Mouse (Mus musculus) kidney, embryonic 16.5 days (tissue): ENCODE data around the gene Pld5. TPM values are rescaled to one million over a fixed set of nuclear protein-coding genes. Genes with fewer than 3 reads are reported as not detected.
A peak's percentile ranks its signal among the peaks of the same experiment; 100 is the strongest.

Source experiments
- ATAC-seq: fragments of 200-750 bp; cut with Nextera tagmentation; 2 replicates; pipeline ENCODE4 v1.8.0; 2017; ENCODE audit warnings: moderate TSS enrichment; ENCODE audit not compliant: low FRiP score, low TSS enrichment
- H3K27ac ChIP-seq: fragments of 300-500 bp; sonication (generic); 2 replicates; pipeline ENCODE4 v1.5.1; 2014; ENCODE audit warnings: low read length
- H3K27me3 ChIP-seq: fragments of 300-500 bp; sonication (generic); 2 replicates; pipeline ENCODE4 v1.6.1; 2014; ENCODE audit warnings: low read length, control low read depth, mixed read lengths; ENCODE audit not compliant: insufficient read depth
- H3K36me3 ChIP-seq: fragments of 300-500 bp; sonication (generic); 2 replicates; pipeline ENCODE4 v1.6.1; 2014; ENCODE audit warnings: low read length, control low read depth, mixed read lengths; ENCODE audit not compliant: insufficient read depth
- H3K4me1 ChIP-seq: fragments of 300-500 bp; sonication (generic); 2 replicates; pipeline ENCODE4 v1.6.1; 2014; ENCODE audit warnings: low read length, control low read depth, mixed read lengths; ENCODE audit not compliant: insufficient read depth
- H3K4me2 ChIP-seq: fragments of 300-500 bp; sonication (generic); replicated peaks from 2 replicates; pipeline ENCODE4 v1.6.1; 2014; ENCODE audit warnings: low read depth, low read length
- H3K4me3 ChIP-seq: fragments of 300-500 bp; sonication (generic); 2 replicates; pipeline ENCODE4 v1.5.1; 2014; ENCODE audit warnings: mild to moderate bottlenecking, low read length
- H3K9ac ChIP-seq: fragments of 300-500 bp; sonication (generic); replicated peaks from 2 replicates; pipeline ENCODE4 v1.6.1; 2014; ENCODE audit warnings: low read length
- H3K9me3 ChIP-seq: fragments of 300-500 bp; sonication (generic); 2 replicates; pipeline ENCODE4 v1.6.1; 2016; ENCODE audit warnings: low read length, control low read depth
- WGBS: fragments of 180-500 bp; shearing (Covaris S2); extraction: QIAGEN DNeasy Blood & Tissue Kit; methylation state at CpG from one replicate; pipeline ENCODE4 v1.1.7; 2014; 5-methylcytosine and 5-hydroxymethylcytosine counted together
- polyA plus RNA-seq: library from polyadenylated mRNA; unstranded; fragments of >200 nt; fragmentation: Nextera tagmentation; extraction: Ambion mirVana; gene quantifications from 2 replicates; pipeline ENCODE4 v1.2.1, GENCODE M21; 2015

Pld5 gene
- 1.9 and 2.4 TPM in 2 replicates for polyA plus RNA-seq

GRCm38 (mm10) chr1:176274667-176275610 is at the start of gene Pld5:
TSS of gene Pld5 (minus strand) at chr1:176275312.
- peak within 1 kb of the TSS; percentile 64 for H3K4me3 ChIP-seq
- H3K9me3 ChIP-seq: no peaks in the 10 kb centered on the region
- H3K27me3 ChIP-seq: peaks cover 21% of the 10 kb centered on the region
- H3K4me2 ChIP-seq: peak within 1 kb of the TSS; percentile 96
- WGBS: under 1% methylated on average over 76 of the region's 86 CpGs
- ATAC-seq: peak; percentile 95
- H3K27ac ChIP-seq: no peak within 1 kb of the TSS
- H3K4me1 ChIP-seq: peaks cover 11% of the 10 kb centered on the region; the same call in 1 of the 2 replicates
- H3K9ac ChIP-seq: peak within 1 kb of the TSS; percentile 66
- no peaks in the 10 kb centered on the region for H3K36me3 ChIP-seq

DNA sequence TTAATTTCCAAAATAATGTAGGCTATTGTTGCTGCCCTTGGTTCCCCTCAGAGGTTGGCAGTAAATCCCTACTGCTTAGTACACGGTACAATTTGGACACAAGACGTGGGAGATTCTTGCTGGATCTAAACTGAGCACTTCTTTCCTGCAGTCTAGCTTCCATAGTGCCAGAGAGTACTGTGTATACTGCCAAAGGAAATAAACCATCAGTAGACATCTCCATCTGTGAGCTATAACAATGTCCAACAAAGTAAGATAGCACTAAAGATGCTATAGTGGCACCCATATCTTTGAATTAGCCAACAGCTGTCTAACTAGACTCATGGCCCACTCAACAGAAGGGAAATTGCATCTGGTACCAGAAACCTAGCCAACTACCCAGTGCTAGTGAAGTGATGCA is 40.0 kb upstream of the Pld5 start:
- H3K4me2 ChIP-seq: no peak overlapping the region
- H3K4me3 ChIP-seq: no peak overlapping the region
- H3K36me3 ChIP-seq: no peaks in the 10 kb centered on the region
- no peaks in the 10 kb centered on the region for H3K27me3 ChIP-seq
- 66% methylated on average over 2 of the region's 2 CpGs for WGBS
- H3K4me1 ChIP-seq: no peaks in the 10 kb centered on the region
- H3K27ac ChIP-seq: no peak overlapping the region
- no peak for ATAC-seq
- no peak overlapping the region for H3K9ac ChIP-seq
- H3K9me3 ChIP-seq: no peaks in the 10 kb centered on the region

DNA sequence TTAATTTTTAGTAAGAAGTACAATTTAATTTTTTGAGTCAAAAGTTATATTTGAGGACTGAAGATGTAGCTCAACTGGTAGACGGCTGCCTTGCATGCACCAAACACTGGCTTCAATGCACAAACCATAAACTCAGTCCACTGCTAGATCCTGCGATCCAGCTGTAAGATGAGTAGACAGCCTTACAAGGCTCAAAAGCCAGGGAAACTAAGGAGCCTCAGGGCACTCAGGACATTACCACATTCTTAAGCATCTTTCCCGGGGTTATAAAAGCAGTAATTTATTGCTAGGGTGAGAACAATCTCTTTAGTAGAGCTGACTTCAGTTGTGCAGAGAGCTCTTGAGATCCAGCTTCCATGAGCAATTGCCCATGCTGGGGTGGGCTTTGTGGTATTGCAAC is 35.1 kb upstream of the Pld5 start:
- no peak overlapping the region for H3K27ac ChIP-seq
- no peak overlapping the region for H3K4me2 ChIP-seq
- no peaks in the 10 kb centered on the region for H3K9me3 ChIP-seq
- H3K4me1 ChIP-seq: no peaks in the 10 kb centered on the region
- H3K36me3 ChIP-seq: no peaks in the 10 kb centered on the region
- no peaks in the 10 kb centered on the region for H3K27me3 ChIP-seq
- no peak overlapping the region for H3K4me3 ChIP-seq
- 0 out of 2 replicates have a peak, but pooled peaks have one; percentile 59 for ATAC-seq
- 16% methylated on average over 3 of the region's 3 CpGs for WGBS
- H3K9ac ChIP-seq: no peak overlapping the region

DNA sequence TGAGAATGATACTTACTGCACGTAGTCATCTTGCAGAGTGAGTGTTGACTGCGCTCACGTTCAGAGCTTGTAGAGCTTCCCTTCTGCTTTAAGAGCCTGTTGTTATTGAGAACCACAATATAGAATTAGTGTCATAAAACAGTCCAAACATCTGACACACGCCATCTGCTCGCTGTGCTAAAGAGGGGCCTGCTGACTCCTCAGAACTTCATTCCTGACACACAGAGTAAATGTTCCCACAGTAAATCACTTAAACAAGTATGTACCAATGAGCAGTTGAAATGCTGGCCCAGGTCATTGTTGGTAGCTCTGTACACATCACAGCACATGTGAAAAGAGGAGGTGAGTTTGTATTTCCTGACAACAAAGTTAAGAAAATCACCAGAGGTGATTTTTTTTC is 14.3 kb upstream of the Pld5 start:
- Histone ChIP-seq H3K9me3 (no peaks in the 10 kb centered on the region), H3K4me2 (no peak overlapping the region), H3K4me1 (no peaks in the 10 kb centered on the region), H3K9ac (no peak overlapping the region), H3K27me3 (no peaks in the 10 kb centered on the region), H3K4me3 (no peak overlapping the region), H3K27ac (no peak overlapping the region), H3K36me3 (no peaks in the 10 kb centered on the region)
- WGBS: 18% methylated on average over 5 of the region's 5 CpGs
- peak; percentile 91 for ATAC-seq

DNA sequence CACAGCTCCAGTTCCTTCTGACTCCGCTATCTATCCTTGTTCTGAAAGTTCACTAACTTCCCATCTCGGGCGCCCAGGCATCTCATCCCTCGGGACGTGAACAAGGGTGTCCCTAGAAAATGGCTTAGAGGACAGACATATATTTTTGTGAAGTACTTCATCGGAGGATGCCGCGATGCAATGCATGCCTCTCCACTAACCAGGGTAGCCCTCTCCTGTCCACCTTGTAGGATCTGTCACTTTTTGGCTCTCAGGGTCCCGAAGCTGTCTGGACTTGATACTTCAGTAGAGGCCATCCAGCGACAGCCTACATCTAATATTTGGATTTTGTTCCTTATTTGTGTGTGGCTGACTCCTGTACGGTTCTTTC is 484 bp upstream of the Pld5 start:
- H3K27me3 ChIP-seq: peaks cover 21% of the 10 kb centered on the region
- WGBS: 11% methylated on average over 11 of the region's 11 CpGs
- no peak overlapping the region for H3K27ac ChIP-seq
- ATAC-seq: no peak
- H3K36me3 ChIP-seq: no peaks in the 10 kb centered on the region
- H3K4me1 ChIP-seq: peaks cover 11% of the 10 kb centered on the region; the same call in 1 of the 2 replicates
- H3K9ac ChIP-seq: peak overlapping the region; percentile 66
- peak overlapping the region; percentile 64 for H3K4me3 ChIP-seq
- H3K9me3 ChIP-seq: no peaks in the 10 kb centered on the region
- H3K4me2 ChIP-seq: peak overlapping the region; percentile 96

GRCm38 (mm10) chr1:176248717-176249030 is 26.4 kb downstream of the Pld5 start:
- WGBS: 59% methylated on average over 5 of the region's 5 CpGs

GRCm38 (mm10) chr1:176247885-176248716 is 27.0 kb downstream of the Pld5 start:
- Histone ChIP-seq H3K36me3 (no peaks in the 10 kb centered on the region), H3K9ac (no peak overlapping the region), H3K4me2 (no peak overlapping the region), H3K4me3 (no peak overlapping the region), H3K27ac (no peak overlapping the region), H3K9me3 (no peaks in the 10 kb centered on the region), H3K27me3 (no peaks in the 10 kb centered on the region), H3K4me1 (no peaks in the 10 kb centered on the region)
- ATAC-seq: no peak
- WGBS: 78% methylated on average over 9 of the region's 9 CpGs

More at GRCm38 (mm10) chr1:176248717-176249030, 26.4 kb downstream of the Pld5 start:
- no peak for ATAC-seq
- H3K9me3 ChIP-seq: no peaks in the 10 kb centered on the region
- H3K36me3 ChIP-seq: no peaks in the 10 kb centered on the region
- no peak overlapping the region for H3K27ac ChIP-seq
- no peaks in the 10 kb centered on the region for H3K27me3 ChIP-seq
- H3K4me2 ChIP-seq: no peak overlapping the region
- H3K4me1 ChIP-seq: no peaks in the 10 kb centered on the region
- H3K9ac ChIP-seq: no peak overlapping the region
- H3K4me3 ChIP-seq: no peak overlapping the region

GRCm38 (mm10) chr1:176239199-176239598 is 35.9 kb downstream of the Pld5 start:
- no peak overlapping the region for H3K9ac ChIP-seq
- no peaks in the 10 kb centered on the region for H3K4me1 ChIP-seq
- H3K27ac ChIP-seq: no peak overlapping the region
- no peak overlapping the region for H3K4me3 ChIP-seq
- no peaks in the 10 kb centered on the region for H3K36me3 ChIP-seq
- ATAC-seq: no peak
- H3K9me3 ChIP-seq: no peaks in the 10 kb centered on the region
- no peaks in the 10 kb centered on the region for H3K27me3 ChIP-seq
- no peak overlapping the region for H3K4me2 ChIP-seq
- WGBS: 85% methylated on average over 2 of the region's 2 CpGs

DNA sequence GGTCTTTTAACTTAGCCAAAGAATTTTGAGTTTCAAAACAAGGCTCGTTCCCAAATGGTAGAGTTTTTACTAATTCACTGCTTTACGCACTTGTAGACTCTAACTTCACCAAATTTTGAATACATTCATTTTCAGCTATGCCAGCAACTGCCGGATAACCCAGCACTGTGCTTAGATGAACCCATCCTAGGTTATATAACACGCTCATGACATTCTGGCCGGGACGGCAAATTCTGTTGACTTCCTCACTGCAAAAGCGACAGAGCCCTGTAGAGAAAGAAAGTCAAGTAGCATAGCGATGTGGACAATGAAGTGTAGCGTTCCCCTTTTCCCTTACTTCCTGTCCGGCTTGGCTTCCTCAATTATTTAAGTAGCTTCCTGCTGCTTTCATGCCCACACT is 51.3 kb downstream of the Pld5 start:
- H3K36me3 ChIP-seq: no peaks in the 10 kb centered on the region
- WGBS: 74% methylated on average over 10 of the region's 10 CpGs
- H3K9me3 ChIP-seq: no peaks in the 10 kb centered on the region
- H3K4me3 ChIP-seq: no peak overlapping the region
- no peak overlapping the region for H3K27ac ChIP-seq
- no peak overlapping the region for H3K4me2 ChIP-seq
- 0 out of 2 replicates have a peak, but pooled peaks cover 3% of the 10 kb centered on the region for H3K4me1 ChIP-seq
- no peaks in the 10 kb centered on the region for H3K27me3 ChIP-seq
- no peak for ATAC-seq
- no peak overlapping the region for H3K9ac ChIP-seq
